Mouse (Mus musculus) MEL (cell line): Measurements from ENCODE around the gene Kirrel3. TPM values are rescaled to one million over a fixed set of nuclear protein-coding genes. Genes with fewer than 3 reads are reported as not detected.
A peak's percentile ranks its signal among the peaks of the same experiment; 100 is the strongest.

Experiments used
- DNase-seq: peaks from one replicate; pipeline ENCODE4 v3.0.0; 2011; ENCODE audit warnings: low read depth, low spot score
- H3K27ac ChIP-seq: 2 replicates; pipeline ENCODE4 v1.5.1; 2012; ENCODE audit warnings: low read depth, mild to moderate bottlenecking, control low read depth, low read length, moderate library complexity; ENCODE audit not compliant: control insufficient read depth
- H3K27me3 ChIP-seq, 2 experiments: fragments of 150-350 bp in 1 of 2; sonication (generic) in 1 of 2; 2 replicates each; pipeline ENCODE4 v1.6.1; 2012; ENCODE audit warnings: low read length in 2 of 2, mild to moderate bottlenecking in 2 of 2, improper control_type of control experiment in 1 of 2, moderate library complexity in 1 of 2; ENCODE audit not compliant: insufficient read depth in 2 of 2, control insufficient read depth in 1 of 2
- H3K36me3 ChIP-seq, 2 experiments: 2 replicates each; pipeline ENCODE4 v1.6.1; 2012 to 2014; ENCODE audit warnings: low read length in 2 of 2, improper control_type of control experiment in 1 of 2, inconsistent platforms in 1 of 2, mild to moderate bottlenecking in 1 of 2; ENCODE audit not compliant: insufficient read depth in 2 of 2, control insufficient read depth in 1 of 2
- H3K4me1 ChIP-seq, 2 experiments: fragments of 150-350 bp in 1 of 2; sonication (generic) in 1 of 2; 2 replicates each; pipeline ENCODE4 v1.6.1; 2012; ENCODE audit warnings: low read length in 2 of 2, improper control_type of control experiment in 1 of 2, mild to moderate bottlenecking in 1 of 2; ENCODE audit not compliant: insufficient read depth in 2 of 2, control insufficient read depth in 1 of 2
- H3K4me3 ChIP-seq, 2 experiments: fragments of 150-350 bp in 1 of 2; sonication (generic) in 1 of 2; 2 replicates each; pipeline ENCODE4 v1.5.1; 2012; ENCODE audit warnings: low read depth in 2 of 2, low read length in 2 of 2, mild to moderate bottlenecking in 2 of 2, moderate library complexity in 2 of 2, control low read depth in 1 of 2, improper control_type of control experiment in 1 of 2; ENCODE audit not compliant: control insufficient read depth in 1 of 2, insufficient read depth in 1 of 2
- H3K79me2 ChIP-seq: 2 replicates; pipeline ENCODE4 v1.6.1; 2012; ENCODE audit warnings: mild to moderate bottlenecking, low read length, moderate library complexity; ENCODE audit not compliant: control insufficient read depth, poor library complexity, insufficient read depth
- H3K9ac ChIP-seq: 2 replicates; pipeline ENCODE4 v1.6.1; 2012; ENCODE audit warnings: low read depth, mild to moderate bottlenecking, control low read depth, low read length, moderate library complexity; ENCODE audit not compliant: control insufficient read depth, poor library complexity, severe bottlenecking
- H3K9me3 ChIP-seq: fragments of 150-350 bp; sonication (generic); replicated peaks from 2 replicates; pipeline ENCODE4 v1.6.1; 2012; ENCODE audit warnings: mild to moderate bottlenecking, low read length, improper control_type of control experiment, moderate library complexity; ENCODE audit not compliant: insufficient read depth
- BHLHE40 ChIP-seq: IDR thresholded peaks from 2 replicates; pipeline ENCODE4 v1.6.1; 2012; ENCODE audit warnings: low read depth, mild to moderate bottlenecking, inconsistent platforms, low read length, improper control_type of control experiment, borderline replicate concordance
- CTCF ChIP-seq, 3 experiments: IDR thresholded peaks in 2 of 3; conservative IDR thresholded peaks in 1 of 3; 2 replicates each; pipeline ENCODE4 v1.5.1; 2011 to 2012; ENCODE audit warnings: low read length in 3 of 3, low read depth in 2 of 3, mild to moderate bottlenecking in 2 of 3, improper control_type of control experiment in 1 of 3, inconsistent platforms in 1 of 3, mixed read lengths in 1 of 3, moderate library complexity in 1 of 3; ENCODE audit not compliant: control insufficient read depth in 1 of 3, insufficient read depth in 1 of 3, poor library complexity in 1 of 3, severe bottlenecking in 1 of 3
- GABPA ChIP-seq: IDR thresholded peaks from 2 replicates; pipeline ENCODE4 v1.6.1; 2012; ENCODE audit warnings: low read depth, mild to moderate bottlenecking, inconsistent platforms, low read length, improper control_type of control experiment, moderate library complexity
- JUND ChIP-seq: IDR thresholded peaks from 2 replicates; pipeline ENCODE4 v1.6.1; 2011; ENCODE audit warnings: low read depth, mild to moderate bottlenecking, improper control_type of control experiment, low read length
- KAT2A ChIP-seq: conservative IDR thresholded peaks from 2 replicates; pipeline ENCODE4 v1.6.1; 2012; ENCODE audit warnings: low read depth, low read length, improper control_type of control experiment, inconsistent platforms
- MYB ChIP-seq: IDR thresholded peaks from 2 replicates; pipeline ENCODE4 v1.6.1; 2011; ENCODE audit warnings: mild to moderate bottlenecking, low read depth, low read length, improper control_type of control experiment
- MYC ChIP-seq: IDR thresholded peaks from 2 replicates; pipeline ENCODE4 v1.6.1; 2011; ENCODE audit warnings: low read depth, mild to moderate bottlenecking, low read length, improper control_type of control experiment, moderate library complexity
- NRF1 ChIP-seq: IDR thresholded peaks from 2 replicates; pipeline ENCODE4 v1.6.1; 2014; ENCODE audit warnings: low read depth, mild to moderate bottlenecking, inconsistent platforms, low read length, improper control_type of control experiment, moderate library complexity; ENCODE audit not compliant: poor library complexity, insufficient read depth, severe bottlenecking
- POLR2AphosphoS5 ChIP-seq: IDR thresholded peaks from 2 replicates; pipeline ENCODE4 v1.6.1; 2012; ENCODE audit warnings: low read depth, borderline replicate concordance, mild to moderate bottlenecking, inconsistent platforms, low read length, moderate library complexity, mixed read lengths
- RAD21 ChIP-seq: IDR thresholded peaks from 2 replicates; pipeline ENCODE4 v1.6.1; 2011; ENCODE audit warnings: mild to moderate bottlenecking, low read depth, low read length, improper control_type of control experiment
- RCOR1 ChIP-seq: IDR thresholded peaks from 2 replicates; pipeline ENCODE4 v1.6.1; 2012; ENCODE audit warnings: low read depth, mild to moderate bottlenecking, inconsistent platforms, low read length, improper control_type of control experiment
- SIN3A ChIP-seq: IDR thresholded peaks from 2 replicates; pipeline ENCODE4 v1.6.1; 2012; ENCODE audit warnings: low read length, improper control_type of control experiment, inconsistent platforms
- SMC3 ChIP-seq: IDR thresholded peaks from 2 replicates; pipeline ENCODE4 v1.6.1; 2011; ENCODE audit warnings: low read depth, low read length, improper control_type of control experiment
- TBP ChIP-seq: IDR thresholded peaks from 2 replicates; pipeline ENCODE4 v1.8.0; 2011; ENCODE audit warnings: low read depth, low read length, improper control_type of control experiment
- TCF12 ChIP-seq: IDR thresholded peaks from 2 replicates; pipeline ENCODE4 v1.6.1; 2014; ENCODE audit warnings: low read depth, mild to moderate bottlenecking, inconsistent platforms, low read length, improper control_type of control experiment, moderate library complexity
- UBTF ChIP-seq: IDR thresholded peaks from 2 replicates; pipeline ENCODE4 v1.6.1; 2012; ENCODE audit warnings: low read depth, mild to moderate bottlenecking, inconsistent platforms, low read length, improper control_type of control experiment, moderate library complexity, borderline replicate concordance; ENCODE audit not compliant: insufficient read depth
- polyA plus RNA-seq, 2 experiments: library from polyadenylated mRNA; stranded (reverse) in 1 of 2; unstranded in 1 of 2; fragments of >175 nt in 1 of 2; fragments of >200 nt in 1 of 2; gene quantifications; 2 replicates each; pipeline versions ENCODE4 v1.2.1 to v1.2.4; 2012; ENCODE audit warnings: low replicate concordance in 2 of 2, low read depth in 1 of 2; ENCODE audit not compliant: insufficient read length in 2 of 2, insufficient read depth in 1 of 2, missing spikeins in 1 of 2
- total RNA-seq: library from RNA; depleted of rRNA; stranded (reverse); fragments of 300-350 nt; gene quantifications from 2 replicates; pipeline ENCODE4 v1.2.3, GENCODE M21; 2012

The Kirrel3 gene
- total and polyA plus RNA-seq, 3 experiments = 0.06 TPM; not detected in 2

GRCm38 (mm10) chr9:34836801-34837200, 351.1 kb downstream of the Kirrel3 start:
- Histone ChIP-seq H3K27ac (no peak overlapping the region), H3K36me3 (no peaks in the 10 kb centered on the region), H3K4me3 (no peak overlapping the region), H3K9me3 (no peaks in the 10 kb centered on the region), H3K9ac (no peak overlapping the region), H3K79me2 (no peaks in the 10 kb centered on the region), H3K4me1 (no peaks in the 10 kb centered on the region), H3K27me3 (no peaks in the 10 kb centered on the region)
- DNase-seq = no peak
- TF ChIP-seq MYB (no peak), KAT2A (no peak), GABPA (no peak), TBP (no peak), RAD21 (no peak), POLR2AphosphoS5 (no peak), TCF12 (no peak), RCOR1 (no peak), SIN3A (no peak), UBTF (no peak), SMC3 (no peak)

GRCm38 (mm10) chr9:34837700-34838462, 352.2 kb downstream of the Kirrel3 start:
- TF ChIP-seq TCF12 (no peak), NRF1 (no peak), MYC (no peak), CTCF (IDR thresholded peaks at IDR 0.05 in 2 of 3, conservative IDR thresholded peaks at IDR 0.05 in 1 of 3; ENCODE audit: control insufficient read depth in 1 of 3, insufficient read depth in 1 of 3, low read depth in 2 of 3, low read length in 3 of 3, poor library complexity in 1 of 3, severe bottlenecking in 1 of 3) (no peak), KAT2A (no peak), MYB (no peak), UBTF (no peak), JUND (no peak), BHLHE40 (no peak)
- Histone ChIP-seq H3K4me1 (no peaks in the 10 kb centered on the region), H3K27me3 (no peaks in the 10 kb centered on the region), H3K9ac (no peak overlapping the region), H3K27ac (no peak overlapping the region), H3K36me3 (no peaks in the 10 kb centered on the region), H3K9me3 (no peaks in the 10 kb centered on the region), H3K4me3 (no peak overlapping the region), H3K79me2 (no peaks in the 10 kb centered on the region)
- peak; percentile 19 for DNase-seq
